Mouse (Mus musculus) layer of hippocampus, postnatal 36 days (tissue): Measurements from ENCODE around the gene Gpatch2. TPM values are rescaled to one million over a fixed set of nuclear protein-coding genes. Genes with fewer than 3 reads are reported as not detected.

Source experiments
- DNase-seq, 2 experiments: peaks; one replicate each; pipeline ENCODE4 v3.0.0; 2022
- total RNA-seq, 2 experiments: library from RNA; stranded (reverse); gene quantifications; 2 replicates each; pipeline ENCODE4 v1.2.3; 2021

The Gpatch2 gene
- total RNA-seq, 2 experiments from 2014 or later = 21.9 to 23.4 TPM

DNA sequence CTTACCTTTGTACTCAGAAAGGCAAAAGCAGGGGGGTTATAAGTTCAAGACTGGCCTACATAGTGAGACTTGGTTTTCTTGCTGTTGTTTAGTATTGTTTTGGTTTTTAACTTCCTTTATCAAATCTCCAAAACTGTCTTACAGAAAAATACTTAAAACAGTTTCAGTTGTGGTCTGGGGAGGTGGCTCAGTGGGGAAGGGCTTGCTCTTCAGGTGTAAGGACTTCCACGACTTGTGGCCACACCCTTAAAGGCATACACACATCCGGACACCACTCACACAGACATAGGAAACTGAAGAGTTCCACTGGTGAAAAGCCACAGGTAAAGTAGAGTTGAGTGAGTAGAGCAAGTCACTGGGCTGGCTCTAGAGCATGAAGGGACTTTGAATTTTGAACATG, 93.2 kb downstream of the Gpatch2 start:
- DNase-seq = no peak

DNA sequence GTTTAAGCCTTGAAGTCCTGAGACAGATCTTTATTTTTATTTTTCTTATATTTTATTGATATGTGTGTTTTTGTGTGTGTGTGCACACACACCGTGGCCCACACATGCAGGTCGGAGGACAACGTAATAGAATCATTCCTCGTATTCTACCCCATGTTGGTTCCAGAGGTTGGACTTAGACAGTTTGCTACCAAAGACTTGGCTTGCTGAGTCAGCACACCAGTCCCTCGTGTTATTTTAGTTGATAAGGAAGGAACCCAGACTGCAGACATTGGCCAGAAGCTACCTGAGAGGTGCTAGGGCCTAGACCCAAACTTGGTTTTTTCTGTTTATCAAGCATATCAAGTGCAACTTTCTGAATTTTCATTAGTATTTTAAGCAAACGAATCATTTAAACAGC, 95.8 kb downstream of the Gpatch2 start:
- no peak for DNase-seq

- DNase-seq = no peak
Measured at GRCm38 (mm10) chr1:187313323-187313722, 98.0 kb downstream of the Gpatch2 start.

GRCm38 (mm10) chr1:187313763-187314162, 98.5 kb downstream of the Gpatch2 start:
- DNase-seq = no peak

GRCm38 (mm10) chr1:187314516-187314915, 99.2 kb downstream of the Gpatch2 start:
- no peak for DNase-seq

GRCm38 (mm10) chr1:187315821-187316220, 100.5 kb downstream of the Gpatch2 start:
- DNase-seq = no peak

DNA sequence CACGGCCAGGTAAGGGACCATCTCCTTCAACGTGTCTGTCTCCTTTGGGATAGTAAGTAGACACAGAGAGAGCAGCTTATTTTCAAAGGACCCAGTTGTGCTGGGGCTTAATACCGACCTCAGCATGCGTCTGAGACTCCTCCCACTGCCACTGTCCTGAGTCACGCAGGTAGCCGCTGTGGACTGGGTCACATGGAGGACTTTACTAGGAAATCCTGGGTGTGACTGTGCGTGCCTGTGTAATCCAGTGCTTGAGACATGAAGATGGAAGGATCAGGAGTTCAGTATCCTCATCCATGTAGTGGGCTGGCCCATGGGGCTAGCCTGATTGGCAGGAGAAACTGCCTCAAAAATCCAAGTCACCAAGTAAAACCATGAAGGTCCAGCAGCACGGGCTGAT, 101.2 kb downstream of the Gpatch2 start:
- no peak for DNase-seq

DNA sequence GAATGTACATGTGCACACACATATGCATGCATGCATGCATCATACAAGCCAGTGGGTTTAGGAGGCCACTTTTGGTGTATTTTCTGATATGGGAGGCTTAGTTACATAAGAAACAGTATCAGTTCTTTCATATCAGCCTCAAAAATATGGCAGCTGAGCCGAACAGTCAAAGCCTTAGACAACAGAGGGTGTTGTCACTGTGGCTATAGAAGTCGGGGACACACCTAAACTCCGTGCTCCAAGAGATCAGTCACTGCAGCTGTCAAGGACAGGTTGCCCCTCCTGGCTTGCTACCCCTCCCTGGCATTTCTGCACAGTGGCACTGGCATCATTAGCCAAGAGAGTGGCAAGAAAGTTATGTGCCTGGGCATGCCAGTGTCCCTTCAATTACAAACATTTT, 106.5 kb downstream of the Gpatch2 start:
- no peak for DNase-seq

DNA sequence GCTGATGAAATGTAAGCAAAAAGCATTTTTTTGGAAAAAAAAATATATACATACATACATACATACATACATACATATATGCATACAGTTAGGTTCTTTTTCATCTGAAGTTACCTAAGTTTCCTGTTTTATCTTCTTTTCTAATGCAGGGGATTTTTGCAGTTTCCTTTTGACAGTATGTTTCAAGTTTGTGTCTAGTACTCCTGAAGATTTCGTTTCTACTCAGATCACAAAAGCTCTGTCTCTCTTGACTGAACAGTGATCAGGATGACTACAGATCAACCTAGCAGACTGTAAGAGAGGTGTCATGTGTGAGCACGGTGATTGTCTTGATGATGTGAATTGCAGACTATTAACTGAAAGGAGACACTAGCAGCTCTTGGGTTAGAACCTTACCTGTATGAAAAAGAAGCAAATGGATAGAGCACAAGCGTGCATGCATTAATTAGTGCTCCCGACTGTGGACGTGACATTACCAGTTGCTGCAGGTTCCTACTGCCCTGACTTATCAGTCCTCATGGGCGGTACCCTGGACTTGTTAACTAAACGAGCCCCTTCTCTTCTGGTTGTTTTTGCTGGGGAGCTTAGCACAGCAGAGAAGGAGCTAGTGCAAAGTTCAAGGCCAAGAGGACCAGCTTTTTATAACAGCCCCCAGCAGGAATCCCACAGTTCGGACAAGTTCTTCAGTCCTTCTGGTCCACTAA, 107.3 kb downstream of the Gpatch2 start:
- no peak for DNase-seq

GRCm38 (mm10) chr1:187323209-187323589, 107.9 kb downstream of the Gpatch2 start:
- DNase-seq = no peak

GRCm38 (mm10) chr1:187342551-187342950, 127.2 kb downstream of the Gpatch2 start:
- DNase-seq = no peak

DNA sequence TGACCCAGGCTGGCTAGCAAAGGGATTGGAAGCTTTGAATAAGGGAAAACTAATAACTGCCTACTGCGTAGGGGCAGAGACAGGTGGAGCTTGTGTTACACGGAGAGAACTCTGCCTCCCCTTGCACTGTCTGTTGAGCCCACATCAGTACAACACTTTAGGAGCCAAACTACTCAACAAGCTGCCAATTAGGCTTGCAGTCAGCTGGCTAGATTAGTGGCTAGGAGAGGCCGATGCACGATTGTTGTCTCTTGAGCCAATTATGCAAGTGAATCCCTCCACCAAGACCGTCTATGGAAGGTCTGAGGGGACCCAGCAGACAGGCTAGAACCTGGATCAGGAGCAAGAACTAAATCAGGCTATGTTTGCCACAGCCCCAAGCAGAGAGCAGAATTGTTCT, 129.8 kb downstream of the Gpatch2 start:
- DNase-seq = no peak

DNA sequence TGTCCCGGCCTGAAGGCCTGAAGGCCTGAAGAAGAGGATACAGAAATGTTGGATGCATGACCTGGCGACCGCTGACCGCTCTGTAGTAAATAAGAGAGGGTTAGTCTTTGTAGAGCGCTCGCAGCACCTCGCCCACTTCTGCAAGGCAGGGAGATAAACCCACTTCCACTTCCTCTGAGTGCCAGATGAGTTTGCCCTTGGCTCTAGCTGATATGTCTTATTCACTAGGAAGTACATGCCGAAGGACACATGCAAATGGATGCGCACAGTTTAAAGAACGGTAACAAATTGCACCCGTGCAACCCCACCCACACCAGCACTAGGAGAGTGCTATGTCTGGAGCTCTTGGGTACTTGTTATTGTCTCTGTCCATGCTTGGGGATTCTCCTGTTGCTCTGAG, 131.6 kb downstream of the Gpatch2 start:
- no peak for DNase-seq

GRCm38 (mm10) chr1:187347606-187348005, 132.3 kb downstream of the Gpatch2 start:
- no peak for DNase-seq

- DNase-seq = no peak
Measured at GRCm38 (mm10) chr1:187348053-187348820, 132.9 kb downstream of the Gpatch2 start.

GRCm38 (mm10) chr1:187348859-187349258, 133.6 kb downstream of the Gpatch2 start:
- no peak for DNase-seq

- DNase-seq = no peak
Measured at GRCm38 (mm10) chr1:187356169-187356568, 140.9 kb downstream of the Gpatch2 start.

GRCm38 (mm10) chr1:187356904-187357303, 141.6 kb downstream of the Gpatch2 start:
- DNase-seq = no peak

DNA sequence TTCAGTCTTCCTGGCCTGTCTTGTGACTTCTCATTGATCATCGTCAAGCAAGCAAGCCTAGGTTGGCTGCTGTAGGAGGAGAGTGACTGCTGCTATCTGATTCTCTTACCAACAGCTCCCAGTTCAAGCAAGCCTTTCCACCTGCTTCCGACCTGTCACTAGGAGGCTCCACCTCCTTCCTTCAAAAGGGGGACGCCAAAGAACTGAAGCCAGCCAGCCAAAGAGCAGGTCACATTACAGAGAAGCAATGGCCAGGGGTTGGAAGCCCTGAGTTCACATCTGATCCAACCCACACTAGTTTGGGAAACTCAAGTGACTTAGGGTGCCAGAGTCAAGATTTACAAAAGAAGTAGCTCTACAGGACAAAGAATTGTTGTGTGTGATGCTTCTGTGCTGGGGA, 144.9 kb downstream of the Gpatch2 start:
- no peak for DNase-seq

DNA sequence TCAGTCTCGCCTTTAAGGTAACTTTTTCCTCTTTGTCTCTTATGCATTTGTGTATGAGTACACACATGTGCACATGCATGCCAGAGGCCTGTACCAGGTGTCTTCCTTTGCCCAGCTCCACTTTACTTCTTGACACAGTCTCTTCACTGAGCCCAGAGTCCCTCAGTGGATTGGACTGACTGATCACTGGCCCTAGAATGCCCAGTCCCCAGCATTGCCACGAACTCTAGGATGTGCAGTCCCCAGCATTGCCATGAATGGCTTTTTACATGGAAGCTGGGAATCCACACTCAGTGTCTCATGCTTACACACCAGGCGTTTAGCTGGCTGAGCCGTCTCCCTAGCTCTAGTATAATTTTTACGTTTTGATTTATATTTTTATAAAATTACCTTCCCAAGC, 147.2 kb downstream of the Gpatch2 start:
- DNase-seq = no peak

DNA sequence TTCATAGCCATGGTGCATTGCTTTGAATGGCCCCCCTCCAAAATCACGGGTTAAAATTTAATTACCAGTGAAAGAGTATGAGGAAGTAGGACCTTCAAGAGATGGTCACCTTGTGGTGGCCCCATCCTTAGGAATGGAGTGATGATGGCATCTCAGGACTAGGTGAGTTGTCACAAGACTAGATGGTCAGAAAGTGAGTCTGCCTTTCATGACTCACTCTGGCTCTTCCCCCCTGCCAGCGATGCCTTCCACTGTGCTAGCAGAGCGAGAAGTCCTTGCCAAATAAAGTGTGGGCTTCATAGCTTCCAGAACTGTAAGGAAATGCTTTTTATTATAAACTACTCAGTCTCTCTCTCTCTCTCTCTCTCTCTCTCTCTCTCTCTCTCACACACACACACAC, 150.1 kb downstream of the Gpatch2 start:
- DNase-seq = no peak

DNA sequence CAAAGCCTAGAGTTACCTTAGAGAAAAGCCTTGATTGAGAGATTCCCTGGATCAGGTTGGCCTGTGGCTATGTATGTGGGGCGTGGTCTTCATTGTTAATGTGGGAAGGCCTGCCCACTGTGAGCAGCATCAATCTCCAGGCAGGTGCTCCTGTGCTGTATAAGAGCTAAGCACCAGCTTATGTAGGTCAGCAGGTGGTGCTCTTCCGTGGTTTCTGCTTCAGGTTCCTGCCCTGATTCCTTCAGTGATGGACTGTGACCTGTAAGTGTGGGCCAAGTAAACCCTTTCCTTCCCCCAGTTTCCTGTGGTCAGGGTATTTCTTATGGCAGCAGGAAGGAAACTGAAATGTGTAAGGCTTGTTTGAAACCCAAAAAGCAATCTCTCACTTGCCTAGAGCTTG, 151.5 kb downstream of the Gpatch2 start:
- no peak for DNase-seq

DNA sequence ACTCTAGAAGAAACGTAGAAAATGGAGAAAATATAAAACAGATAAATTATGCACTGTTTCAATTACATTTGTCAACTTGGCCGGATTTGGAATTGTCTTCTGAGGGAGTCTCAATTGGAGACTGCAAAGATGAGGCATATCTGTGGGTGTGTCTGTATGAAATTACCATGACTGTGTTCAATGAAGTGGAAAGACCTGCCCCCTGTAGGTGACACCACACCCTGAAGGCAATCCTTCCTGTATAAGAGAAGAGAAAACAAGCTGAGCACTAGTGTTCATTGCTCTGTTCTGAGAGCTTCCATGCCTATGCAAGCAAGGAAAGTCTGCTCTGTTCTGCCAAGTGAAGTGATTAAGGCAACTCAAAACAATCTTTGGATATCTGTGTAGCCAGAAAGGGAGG, 153.7 kb downstream of the Gpatch2 start:
- no peak for DNase-seq

GRCm38 (mm10) chr1:187373506-187373905, 158.2 kb downstream of the Gpatch2 start:
- no peak for DNase-seq
